Mouse (Mus musculus) heart, embryonic 12.5 days (tissue): ENCODE measurements around the gene 2610528A11Rik. TPM values are rescaled to one million over a fixed set of nuclear protein-coding genes. Genes with fewer than 3 reads are reported as not detected.

Experiments used
- ATAC-seq: fragments of 200-750 bp; cut with Nextera tagmentation; 2 replicates; pipeline ENCODE4 v1.8.0; 2017; ENCODE audit warnings: moderate TSS enrichment, moderate library complexity; ENCODE audit not compliant: insufficient number of reproducible peaks, low FRiP score
- H3K27ac ChIP-seq: fragments of 300-500 bp; sonication (generic); 2 replicates; pipeline ENCODE4 v1.5.1; 2016; ENCODE audit warnings: mild to moderate bottlenecking, moderate library complexity; ENCODE audit not compliant: poor library complexity, severe bottlenecking
- H3K27me3 ChIP-seq: fragments of 300-500 bp; sonication (generic); replicated peaks from 2 replicates; pipeline ENCODE4 v1.6.1; 2016; ENCODE audit warnings: mild to moderate bottlenecking, moderate library complexity
- H3K36me3 ChIP-seq: fragments of 300-500 bp; sonication (generic); 2 replicates; pipeline ENCODE4 v1.6.1; 2016; ENCODE audit warnings: mild to moderate bottlenecking, moderate library complexity
- H3K4me1 ChIP-seq: fragments of 300-500 bp; sonication (generic); replicated peaks from 2 replicates; pipeline ENCODE4 v1.6.1; 2016; ENCODE audit warnings: mild to moderate bottlenecking
- H3K4me2 ChIP-seq: fragments of 300-500 bp; sonication (generic); 2 replicates; pipeline ENCODE4 v1.6.1; 2016; ENCODE audit warnings: mild to moderate bottlenecking, moderate library complexity
- H3K4me3 ChIP-seq: fragments of 300-500 bp; sonication (generic); 2 replicates; pipeline ENCODE4 v1.5.1; 2016; ENCODE audit warnings: mild to moderate bottlenecking
- H3K9ac ChIP-seq: fragments of 300-500 bp; sonication (generic); 2 replicates; pipeline ENCODE4 v1.6.1; 2016; ENCODE audit warnings: mild to moderate bottlenecking, moderate library complexity
- H3K9me3 ChIP-seq: fragments of 300-500 bp; sonication (generic); replicated peaks from 2 replicates; pipeline ENCODE4 v1.6.1; 2016; ENCODE audit warnings: mild to moderate bottlenecking, moderate library complexity
- WGBS: fragments of 180-500 bp; shearing (Covaris S2); methylation state at CpG from one replicate; pipeline ENCODE4 v1.1.7; 2016; 5-methylcytosine and 5-hydroxymethylcytosine counted together
- polyA plus RNA-seq: library from polyadenylated mRNA; unstranded; fragments of >200 nt; fragmentation: Nextera tagmentation; extraction: Ambion mirVana; gene quantifications from 2 replicates; pipeline ENCODE4 v1.2.1, GENCODE M21; 2016

The 2610528A11Rik gene
- polyA plus RNA-seq, 1 experiment from 2014 or later = 1.8 TPM

DNA sequence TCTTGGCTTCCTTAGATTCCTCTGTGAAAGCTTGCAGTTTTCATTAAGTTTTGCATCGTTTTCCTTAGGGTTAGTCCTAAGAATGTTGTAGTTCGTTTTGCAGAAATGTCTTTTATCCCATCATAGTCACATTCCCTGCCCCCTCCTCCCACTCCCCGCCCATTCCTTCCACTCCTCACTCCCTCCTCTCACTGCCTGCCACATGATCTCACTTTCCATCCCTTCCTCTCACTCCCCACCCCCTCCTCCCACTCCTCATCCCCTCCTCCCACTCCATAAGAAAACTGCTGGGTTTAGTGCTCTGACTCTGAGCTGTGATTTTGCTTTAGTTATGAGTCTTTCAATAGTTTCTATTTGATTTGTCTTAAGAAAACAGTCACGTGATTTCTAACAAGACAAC is 30.1 kb downstream of the 2610528A11Rik start:
- Histone ChIP-seq H3K27ac (no peak overlapping the region), H3K36me3 (no peaks in the 10 kb centered on the region), H3K4me3 (no peak overlapping the region), H3K9ac (no peak overlapping the region), H3K4me1 (no peaks in the 10 kb centered on the region), H3K27me3 (no peaks in the 10 kb centered on the region), H3K4me2 (no peak overlapping the region), H3K9me3 (no peaks in the 10 kb centered on the region)
- WGBS = 29% methylated on average over 4 of the region's 4 CpGs
- no peak for ATAC-seq

DNA sequence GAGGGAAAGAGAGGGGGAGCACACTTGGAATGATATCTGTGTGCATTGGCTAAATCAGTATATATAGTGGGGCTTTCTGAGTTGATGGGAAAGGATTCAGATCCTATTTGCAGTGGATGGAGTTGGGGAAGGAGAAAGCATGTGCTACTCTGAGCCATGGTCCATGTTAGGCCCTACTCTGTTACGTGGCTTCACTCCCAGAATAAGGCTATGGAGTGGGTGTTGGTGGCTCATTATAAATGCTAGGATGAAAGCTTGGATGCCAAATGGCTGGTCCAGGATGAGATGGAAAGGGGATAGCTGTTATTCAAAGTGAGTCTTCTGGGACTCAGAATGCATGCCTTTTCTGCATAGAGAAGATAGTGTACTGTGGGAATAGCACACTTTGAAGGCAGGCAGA is 33.1 kb downstream of the 2610528A11Rik start:
- Histone ChIP-seq H3K36me3 (no peaks in the 10 kb centered on the region), H3K27ac (no peak overlapping the region), H3K9ac (no peak overlapping the region), H3K4me1 (no peaks in the 10 kb centered on the region), H3K4me2 (no peak overlapping the region), H3K4me3 (no peak overlapping the region), H3K9me3 (no peaks in the 10 kb centered on the region), H3K27me3 (no peaks in the 10 kb centered on the region)
- 75% methylated on average over 1 of the region's 1 CpGs for WGBS
- ATAC-seq = no peak

DNA sequence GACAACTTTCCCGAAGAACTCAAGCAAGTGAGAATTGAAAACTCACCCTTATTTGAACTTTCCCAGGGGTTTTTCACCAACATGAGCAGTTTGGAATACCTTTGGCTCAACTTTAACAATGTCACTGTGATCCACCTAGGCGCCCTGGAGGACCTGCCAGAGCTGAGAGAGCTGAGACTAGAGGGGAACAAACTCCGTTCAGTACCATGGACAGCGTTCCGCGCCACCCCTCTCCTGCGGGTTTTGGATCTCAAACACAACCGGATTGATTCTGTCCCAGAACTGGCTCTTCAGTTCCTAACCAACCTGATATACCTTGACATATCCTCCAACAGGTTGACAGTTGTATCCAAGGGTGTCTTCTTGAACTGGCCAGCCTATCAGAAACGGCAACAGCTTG is 45.3 kb downstream of the 2610528A11Rik start:
- Histone ChIP-seq H3K27me3 (no peaks in the 10 kb centered on the region), H3K9ac (no peak overlapping the region), H3K4me2 (no peak overlapping the region), H3K36me3 (no peaks in the 10 kb centered on the region), H3K9me3 (no peaks in the 10 kb centered on the region), H3K27ac (no peak overlapping the region), H3K4me3 (no peak overlapping the region), H3K4me1 (no peaks in the 10 kb centered on the region)
- ATAC-seq = no peak
- WGBS = 18% methylated on average over 9 of the region's 9 CpGs

DNA sequence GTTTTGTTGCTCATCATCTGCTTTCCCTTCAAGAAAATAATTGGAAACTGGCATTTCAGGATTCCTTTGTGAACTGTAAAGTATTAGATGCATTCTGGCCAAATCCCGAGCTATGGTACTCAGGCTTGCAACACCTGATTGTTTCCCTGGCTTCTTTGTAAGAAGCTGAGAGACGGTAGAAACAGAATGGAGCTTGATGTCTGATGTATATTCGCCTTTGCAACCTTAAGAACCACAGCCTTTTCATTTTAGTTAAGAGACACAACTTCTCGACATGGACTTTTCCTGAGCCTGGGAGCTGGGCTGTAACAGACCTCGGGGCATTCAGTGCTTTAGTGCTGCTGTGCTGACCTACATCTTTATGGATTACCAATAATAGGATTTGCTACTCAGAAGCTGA is 46.2 kb downstream of the 2610528A11Rik start, which contains the start of gene Lrit2:
Lrit2 (plus strand) TSS at position 301 of the 400 bp plus-strand sequence.
- Histone ChIP-seq H3K27me3 (no peaks in the 10 kb centered on the region), H3K4me3 (no peak within 1 kb of the TSS), H3K9me3 (no peaks in the 10 kb centered on the region), H3K36me3 (no peaks in the 10 kb centered on the region), H3K4me2 (no peak within 1 kb of the TSS), H3K27ac (no peak within 1 kb of the TSS), H3K9ac (no peak within 1 kb of the TSS), H3K4me1 (no peaks in the 10 kb centered on the region)
- ATAC-seq = no peak
- WGBS = 70% methylated on average over 5 of the region's 5 CpGs

DNA sequence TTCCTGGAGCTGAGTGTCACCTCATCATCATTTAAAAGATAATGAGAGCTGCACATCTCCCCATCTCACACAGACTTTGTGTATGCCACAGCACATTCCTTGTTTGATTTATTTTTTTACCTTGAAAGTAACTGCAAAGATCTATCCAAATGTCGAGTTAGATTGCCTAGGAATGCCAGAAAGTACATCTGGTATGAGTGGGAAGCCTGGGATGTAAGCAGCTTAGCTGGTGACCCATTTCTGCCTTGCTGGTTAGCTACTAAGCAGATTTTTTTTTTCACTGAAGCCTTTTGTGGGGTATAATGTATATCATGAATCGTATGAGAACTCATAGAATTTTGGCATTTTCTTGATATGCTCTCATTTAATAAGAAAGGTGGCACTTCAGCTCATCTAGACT is 47.2 kb downstream of the 2610528A11Rik start:
- Histone ChIP-seq H3K4me1 (no peaks in the 10 kb centered on the region), H3K9ac (no peak overlapping the region), H3K27ac (no peak overlapping the region), H3K36me3 (no peaks in the 10 kb centered on the region), H3K4me2 (no peak overlapping the region), H3K4me3 (no peak overlapping the region), H3K9me3 (no peaks in the 10 kb centered on the region), H3K27me3 (no peaks in the 10 kb centered on the region)
- ATAC-seq = no peak
- 53% methylated on average over 2 of the region's 2 CpGs for WGBS

DNA sequence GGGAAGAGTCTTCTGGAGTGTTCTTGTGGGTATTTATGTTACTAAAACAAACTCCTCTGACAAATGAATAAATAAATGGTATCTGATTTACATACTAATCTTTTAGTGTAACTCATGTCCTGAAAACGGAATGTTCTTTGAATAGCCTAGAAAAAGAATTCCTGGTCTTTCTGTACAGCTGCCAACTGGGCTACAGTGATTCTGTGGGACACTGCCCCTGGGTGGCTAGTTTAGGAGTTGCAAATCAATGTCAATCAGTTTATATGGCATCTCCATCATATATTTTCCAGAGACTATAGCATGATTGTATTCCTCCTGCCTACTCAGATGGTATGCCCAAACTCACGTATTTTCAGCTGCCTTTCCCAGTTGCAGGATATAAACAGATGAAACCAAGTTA is 49.0 kb downstream of the 2610528A11Rik start:
- Histone ChIP-seq H3K4me2 (no peak overlapping the region), H3K4me3 (no peak overlapping the region), H3K27ac (no peak overlapping the region), H3K36me3 (no peaks in the 10 kb centered on the region), H3K9me3 (no peaks in the 10 kb centered on the region), H3K27me3 (no peaks in the 10 kb centered on the region), H3K9ac (no peak overlapping the region), H3K4me1 (no peaks in the 10 kb centered on the region)
- WGBS = 52% methylated on average over 2 of the region's 2 CpGs
- ATAC-seq = no peak

Other genes starting within 250 kb of the 2610528A11Rik start
- gene Ccser2, start 145.2 kb downstream of the 2610528A11Rik start, polyA plus RNA-seq = 43.4 and 47.8 TPM in 2 replicates
- gene Rgr, start 65.1 kb downstream of the 2610528A11Rik start, polyA plus RNA-seq = not detected in 2 replicates
- gene Lrit1, start 59.2 kb downstream of the 2610528A11Rik start, polyA plus RNA-seq = not detected in 2 replicates
- gene Lrit2, start 46.1 kb downstream of the 2610528A11Rik start, polyA plus RNA-seq = not detected in 2 replicates
- gene Cdhr1, start 15.7 kb downstream of the 2610528A11Rik start, polyA plus RNA-seq = 0.14 and 0.20 TPM in 2 replicates
- gene Ghitm, start 21.2 kb upstream of the 2610528A11Rik start, polyA plus RNA-seq = 366 and 371 TPM in 2 replicates